Mouse (Mus musculus) cerebellum, adult 8-10 months (tissue): ENCODE results near the gene Limch1.

Experiments used
- DNase-seq: peaks from one replicate; pipeline ENCODE4 v3.0.0; 2022

Gene Limch1

DNA sequence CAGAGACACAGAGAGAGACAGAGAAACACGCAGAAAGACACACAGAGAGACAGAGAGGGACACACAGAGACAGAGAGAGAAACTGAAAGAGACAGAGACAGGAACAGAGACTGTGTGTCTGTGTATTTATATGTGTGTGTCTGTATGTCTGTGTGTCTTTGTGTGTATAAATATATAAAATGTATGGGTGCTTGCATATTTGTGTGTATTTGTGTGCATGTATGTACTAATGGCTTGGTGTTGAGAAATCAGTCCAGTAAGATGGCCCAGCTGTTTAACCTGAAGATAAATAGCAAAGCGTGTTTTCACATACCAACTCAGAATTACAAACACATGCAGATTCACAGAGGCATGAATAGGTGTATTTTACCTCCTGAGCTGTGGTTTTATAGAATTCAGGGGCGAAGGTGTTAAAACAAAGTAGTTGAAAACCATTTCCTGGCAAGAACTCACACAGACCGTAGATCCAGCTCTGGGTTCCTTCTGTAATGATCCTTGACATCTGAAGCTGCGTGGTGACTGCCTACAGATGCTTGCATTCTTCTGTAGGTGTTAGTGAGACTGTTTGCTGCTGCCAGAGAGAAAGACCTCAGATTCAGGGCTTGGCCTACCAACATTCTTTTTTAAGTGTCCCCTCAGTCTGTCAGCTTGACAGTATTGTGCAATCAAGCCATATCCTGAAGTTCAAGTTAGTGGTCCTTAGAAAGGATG lies 140.9 kb downstream of the Limch1 start:
- no peak for DNase-seq

GRCm38 (mm10) chr5:66888061-66888460 lies 142.4 kb downstream of the Limch1 start:
- DNase-seq = no peak

DNA sequence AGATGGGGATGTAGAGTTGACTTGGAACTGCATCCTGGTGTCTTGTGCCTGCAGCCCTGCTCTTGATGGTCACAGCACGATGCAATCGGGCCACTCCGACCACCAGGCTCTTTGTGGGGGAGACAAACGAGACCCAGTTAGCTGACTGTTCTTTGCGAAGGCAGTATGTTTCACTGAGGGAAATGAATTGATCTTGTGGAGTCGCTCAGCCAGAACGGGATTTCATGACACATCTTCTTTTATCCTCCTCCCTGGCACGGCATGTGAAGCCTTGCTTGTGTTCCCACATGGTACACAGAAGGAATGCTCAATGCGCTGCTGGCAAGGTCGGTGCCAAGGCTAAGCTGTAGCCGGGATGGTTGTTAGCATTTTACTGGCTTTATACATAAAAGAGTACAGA lies 143.7 kb downstream of the Limch1 start:
- DNase-seq = peak; percentile 23

- DNase-seq = no peak
These were observed 150.0 kb downstream of the Limch1 start for GRCm38 (mm10) chr5:66895440-66896120.

- no peak for DNase-seq
These were observed 152.0 kb downstream of the Limch1 start for GRCm38 (mm10) chr5:66897584-66897983.

DNA sequence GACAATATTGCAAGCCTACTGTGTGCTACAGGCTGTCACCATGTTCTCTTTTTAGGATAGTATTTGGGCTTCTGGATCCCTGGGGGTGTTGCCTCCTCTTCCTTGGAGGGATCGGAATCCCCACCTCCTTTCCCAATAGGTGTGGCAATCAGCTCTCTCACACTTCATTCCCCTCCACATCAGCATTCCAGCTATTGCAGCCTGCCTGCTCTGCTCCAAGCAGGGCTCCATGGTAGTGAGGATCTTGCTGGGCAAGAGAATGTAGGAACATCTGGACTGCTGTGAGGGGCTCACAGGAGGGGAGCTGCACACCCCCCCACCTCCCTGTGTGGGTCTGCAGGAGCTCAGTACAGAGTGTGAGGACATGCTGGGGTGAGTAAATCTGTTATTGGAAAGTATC lies 152.6 kb downstream of the Limch1 start:
- no peak for DNase-seq

DNA sequence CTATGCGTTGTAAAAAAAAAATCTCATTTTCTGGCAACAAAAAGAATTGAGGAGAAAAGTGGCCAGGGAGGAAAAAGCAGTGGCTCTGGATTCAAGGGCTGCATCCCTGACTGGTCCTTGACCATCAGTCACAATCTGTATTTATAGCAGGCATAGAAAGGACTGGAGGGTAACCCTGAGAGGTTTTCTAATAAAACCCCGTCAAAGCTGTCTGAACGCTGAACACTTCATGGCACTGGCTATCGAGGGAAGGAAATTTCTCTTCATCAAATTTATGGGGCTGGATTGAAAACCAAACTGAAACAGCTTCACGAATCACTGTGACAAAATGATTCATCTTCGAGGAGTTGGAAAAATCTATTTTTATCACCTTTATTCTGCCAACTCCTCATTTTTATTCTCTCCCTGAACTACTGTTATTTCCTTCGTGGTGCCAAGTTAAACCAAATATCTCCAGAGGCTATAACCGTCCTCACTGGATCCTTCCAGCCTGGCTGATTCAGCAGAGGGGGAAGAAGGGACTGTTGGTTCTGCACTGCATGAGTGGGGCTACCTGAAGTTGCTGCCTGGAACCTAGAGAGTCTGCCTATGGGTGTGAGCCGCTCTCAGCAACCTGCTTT lies 153.3 kb downstream of the Limch1 start:
- no peak for DNase-seq

DNA sequence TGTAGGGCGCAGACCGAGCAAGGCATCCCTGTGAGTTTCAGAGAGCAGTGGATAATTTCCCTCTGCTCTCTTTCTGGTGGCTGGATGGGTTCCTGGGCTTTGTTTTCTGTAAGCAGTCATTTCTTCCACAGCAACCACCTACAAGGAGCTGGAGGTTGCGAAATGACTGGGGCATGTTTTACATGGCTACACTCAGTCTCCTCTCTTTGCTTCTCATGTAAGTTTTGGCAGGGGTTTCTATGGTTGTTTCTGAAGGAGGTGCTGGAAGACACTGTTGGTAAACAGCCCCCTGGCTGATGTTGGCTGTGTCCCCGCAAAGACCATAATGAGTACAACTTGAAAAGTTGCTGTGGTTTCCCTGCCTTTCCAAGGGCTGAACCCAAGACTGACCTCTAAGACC lies 155.5 kb downstream of the Limch1 start:
- no peak for DNase-seq

DNA sequence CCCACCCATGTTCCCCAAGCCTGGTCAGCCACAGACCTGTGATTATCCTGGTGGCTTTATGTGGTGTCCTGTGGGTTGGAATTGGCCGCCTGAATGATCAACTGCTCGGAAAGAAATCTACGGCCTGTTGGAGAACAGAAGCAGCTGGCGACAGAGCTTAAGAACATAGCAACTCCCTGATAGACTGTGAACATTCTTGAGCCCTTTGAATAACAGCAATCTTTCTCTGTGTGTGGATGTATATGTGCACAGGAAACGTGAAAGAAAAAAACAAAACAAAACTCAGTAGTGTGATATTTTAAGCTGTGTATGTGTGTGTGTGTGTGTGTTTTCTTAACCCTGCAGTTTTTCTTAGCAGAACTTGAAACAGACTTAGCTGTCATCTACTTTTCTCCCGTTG lies 159.2 kb downstream of the Limch1 start:
- DNase-seq = no peak

GRCm38 (mm10) chr5:66908883-66909282 lies 163.3 kb downstream of the Limch1 start:
- peak; percentile 28 for DNase-seq

DNA sequence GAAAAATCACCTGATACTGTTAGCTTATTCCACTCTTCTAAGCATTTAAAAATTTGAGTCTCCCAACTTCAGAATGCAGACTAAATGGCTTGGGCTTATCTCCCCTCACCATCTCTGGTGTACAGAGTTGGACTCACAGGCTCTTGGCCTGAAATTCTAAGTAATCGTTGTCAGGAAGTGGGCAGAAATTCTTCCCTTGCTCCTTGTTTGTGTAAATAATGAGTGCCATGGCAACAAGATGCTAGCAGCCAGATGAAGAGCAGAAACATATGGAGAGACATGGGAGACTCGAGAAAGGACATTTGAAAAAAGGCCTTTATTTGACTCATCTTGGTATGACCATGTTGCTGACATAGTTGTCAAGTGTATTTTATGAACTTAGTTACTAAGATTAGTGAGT lies 164.3 kb downstream of the Limch1 start:
- no peak for DNase-seq

DNA sequence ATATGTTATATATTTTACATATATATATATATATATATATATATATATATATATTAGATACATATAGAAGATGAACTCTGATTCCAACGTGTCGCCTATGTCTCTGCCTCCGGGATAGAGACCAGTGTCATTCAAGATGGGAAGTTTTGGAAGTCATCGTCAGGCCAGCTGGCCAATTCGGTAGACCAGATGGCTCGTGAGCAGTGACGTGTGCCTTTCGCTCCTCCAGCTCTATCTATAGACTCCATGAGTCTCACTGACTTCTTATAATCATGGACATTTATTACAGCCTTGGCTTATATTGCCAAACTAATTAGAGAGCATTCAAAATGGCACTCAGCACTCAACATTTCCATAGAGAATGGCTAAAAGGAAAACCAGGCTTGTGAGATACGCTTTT lies 165.0 kb downstream of the Limch1 start:
- DNase-seq = no peak

DNA sequence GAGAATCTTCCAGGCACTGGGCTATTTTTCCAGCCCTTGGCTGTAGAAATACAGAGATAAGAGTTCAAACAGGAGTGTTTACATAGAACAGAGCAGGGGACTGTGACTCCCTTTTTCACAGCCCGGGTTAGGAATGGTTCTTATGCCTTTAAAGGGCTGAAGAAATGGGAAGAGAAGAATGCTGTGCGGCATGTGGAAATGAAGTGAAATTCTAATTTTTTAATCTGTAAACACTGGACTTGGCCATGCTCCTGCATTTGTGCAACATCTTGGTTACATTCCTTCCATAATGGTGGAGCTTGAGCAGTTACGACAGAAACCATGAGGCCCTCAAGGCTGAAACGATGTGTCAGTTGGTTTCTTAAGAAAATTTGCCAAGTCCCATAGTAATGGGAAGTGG lies 165.4 kb downstream of the Limch1 start:
- DNase-seq = no peak

DNA sequence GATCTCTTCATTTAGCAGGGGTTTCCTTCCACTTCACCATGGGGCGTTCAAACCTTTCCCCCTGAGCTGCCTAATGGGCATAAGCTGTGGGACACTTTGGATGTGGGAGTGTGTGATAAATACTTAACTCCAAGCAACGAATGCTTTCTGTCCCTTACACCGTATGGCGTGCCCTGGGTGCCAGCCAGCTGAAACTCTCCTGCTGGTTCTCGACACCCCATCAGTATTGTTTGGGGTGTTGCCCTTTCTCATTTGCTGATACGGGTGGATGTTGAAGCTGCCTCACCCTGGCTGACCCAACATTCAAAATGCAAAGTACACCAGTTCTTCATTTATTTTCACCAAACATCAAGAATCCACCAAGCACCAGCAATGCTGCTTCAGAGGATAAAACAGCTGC lies 168.2 kb downstream of the Limch1 start:
- no peak for DNase-seq

DNA sequence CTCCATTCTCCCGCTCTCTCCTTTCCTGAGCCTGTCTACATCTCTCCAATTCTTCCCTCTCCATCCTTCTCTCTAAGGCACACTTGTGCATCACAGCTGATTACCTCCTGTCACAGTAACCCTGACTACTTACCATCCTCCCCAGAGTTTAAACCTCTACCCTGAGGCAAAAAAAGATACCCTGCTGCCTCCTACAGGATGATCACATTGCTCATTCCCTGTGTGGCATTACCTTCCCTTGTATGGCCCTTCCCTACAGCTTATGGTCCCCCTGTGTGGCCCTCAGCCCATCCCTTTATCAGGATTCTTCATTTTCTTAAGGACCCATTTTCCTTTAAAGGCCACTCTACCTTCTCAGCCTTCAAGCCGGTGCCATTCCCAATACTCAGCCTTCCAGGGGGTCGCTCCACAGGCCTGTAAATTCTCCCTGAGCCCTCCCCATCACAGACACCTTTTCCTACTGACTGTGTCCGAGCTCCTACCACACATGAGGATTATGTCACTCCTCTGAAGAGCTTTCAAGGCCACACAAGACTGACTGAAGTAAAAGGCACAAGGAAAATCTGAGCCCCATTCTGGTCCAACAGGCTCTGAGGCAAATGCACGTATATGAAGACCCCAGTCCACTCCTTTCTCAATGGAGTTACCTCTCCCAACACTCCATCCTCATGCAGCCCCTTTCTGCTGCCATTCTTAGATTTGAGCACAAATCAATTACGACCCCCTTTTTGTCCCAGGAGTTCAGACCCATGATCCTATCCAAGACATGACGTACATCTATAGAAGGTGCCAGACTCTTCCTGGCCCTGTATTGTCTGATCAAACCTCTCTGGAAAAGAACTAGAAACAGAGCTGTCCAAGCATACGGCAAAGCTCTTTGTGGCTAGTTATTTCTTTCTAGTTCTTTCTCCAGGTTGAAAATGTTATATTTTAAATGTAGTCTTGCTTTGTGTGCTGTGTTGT lies 172.0 kb downstream of the Limch1 start:
- no peak for DNase-seq

GRCm38 (mm10) chr5:66918316-66919305 lies 173.0 kb downstream of the Limch1 start:
- DNase-seq = no peak

DNA sequence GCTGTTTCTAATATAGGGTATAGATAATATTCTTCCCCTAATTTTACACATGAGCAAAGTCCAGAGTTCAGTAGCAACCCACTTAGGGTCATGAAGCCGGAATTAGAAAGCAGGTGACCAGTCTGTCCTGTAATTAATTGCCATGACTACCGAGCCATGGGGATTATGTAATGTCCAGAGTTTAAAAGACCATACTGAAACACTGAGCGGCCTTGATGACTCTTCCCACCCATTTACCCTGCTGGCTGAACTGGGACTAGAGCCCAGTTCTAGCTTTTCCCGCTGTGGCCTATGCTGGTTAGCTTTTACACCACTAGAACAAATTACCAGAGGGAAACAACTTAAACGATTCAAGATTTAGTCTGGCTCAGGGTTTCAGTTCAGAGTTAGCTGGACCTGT lies 177.0 kb downstream of the Limch1 start:
- DNase-seq = peak; percentile 19

DNA sequence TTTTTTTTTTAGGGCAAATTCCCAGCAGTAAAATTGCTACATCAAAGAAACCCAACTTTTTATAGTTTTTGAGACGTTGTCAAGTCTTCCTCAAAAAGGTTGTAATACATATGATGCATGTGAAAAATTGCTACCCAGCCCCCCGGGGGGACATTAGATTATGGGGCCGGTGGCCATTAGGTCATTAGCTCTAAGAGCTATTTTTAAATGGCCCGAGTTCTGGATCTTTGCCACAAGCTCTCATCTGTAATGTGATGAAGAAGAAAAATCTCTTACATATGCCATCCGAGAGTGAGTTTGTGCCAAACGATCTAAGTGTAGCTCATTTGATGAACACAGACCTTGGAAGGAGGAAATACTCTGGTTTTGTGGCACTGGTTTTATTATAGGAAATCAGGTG lies 183.7 kb downstream of the Limch1 start:
- DNase-seq = no peak

GRCm38 (mm10) chr5:66933134-66933804 lies 187.6 kb downstream of the Limch1 start:
- no peak for DNase-seq

GRCm38 (mm10) chr5:66934585-66934984 lies 189.0 kb downstream of the Limch1 start:
- DNase-seq = no peak

DNA sequence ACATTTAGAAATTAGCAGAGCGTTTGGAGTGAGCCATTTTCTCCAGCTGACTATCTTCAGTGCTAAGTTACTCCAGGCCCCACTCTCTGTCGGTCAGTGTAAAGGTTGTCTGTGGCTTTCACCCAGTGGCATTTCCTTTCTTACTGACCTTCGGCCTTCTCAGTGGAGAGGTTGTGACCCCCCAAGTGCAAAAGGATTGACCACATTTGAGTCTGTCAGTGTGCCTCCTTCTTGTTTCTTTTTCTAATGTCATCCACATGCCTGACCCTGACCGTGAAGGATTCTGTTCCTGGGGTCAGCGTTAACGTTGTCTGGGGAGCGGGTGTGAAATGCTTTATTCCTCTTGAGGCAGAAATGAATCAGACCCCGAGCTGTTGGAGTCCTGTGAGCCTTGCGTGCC lies 191.7 kb downstream of the Limch1 start:
- DNase-seq = no peak
